Mouse (Mus musculus) megakaryocyte, adult 5-6 weeks (primary cell): ENCODE measurements around the gene Usp30. TPM values are rescaled to one million over a fixed set of nuclear protein-coding genes. Genes with fewer than 3 reads are reported as not detected.

Experiments used
- ATAC-seq: 2 replicates; pipeline ENCODE4 v1.8.0; 2016; ENCODE audit warnings: mild to moderate bottlenecking, inconsistent platforms; ENCODE audit not compliant: poor library complexity, severe bottlenecking
- total RNA-seq, 2 experiments: library from RNA; stranded (forward) in 1 of 2; stranded (reverse) in 1 of 2; fragments of 153-499, 151-499 nt in 1 of 2; fragments of 221-1000, 200-1000 nt in 1 of 2; gene quantifications; 2 replicates each; pipeline versions ENCODE4 v1.2.3 to v1.2.4; 2015 to 2017

Usp30 gene
- total RNA-seq, 2 experiments from 2014 or later: 2.8 to 4.7 TPM

GRCm38 (mm10) chr5:114154765-114155164 lies 89.5 kb downstream of the Usp30 start:
- ATAC-seq: no peak

GRCm38 (mm10) chr5:114155168-114155933 lies 90.1 kb downstream of the Usp30 start:
- ATAC-seq: no peak

- ATAC-seq: no peak
Observed at GRCm38 (mm10) chr5:114157236-114157635, 92.0 kb downstream of the Usp30 start.

- no peak for ATAC-seq
Observed at GRCm38 (mm10) chr5:114161424-114161823, 96.2 kb downstream of the Usp30 start.

GRCm38 (mm10) chr5:114162106-114162815 lies 97.0 kb downstream of the Usp30 start:
- no peak for ATAC-seq

GRCm38 (mm10) chr5:114163117-114163696 lies 97.9 kb downstream of the Usp30 start:
- no peak for ATAC-seq

GRCm38 (mm10) chr5:114170345-114170744 lies 105.1 kb downstream of the Usp30 start:
- ATAC-seq: no peak

GRCm38 (mm10) chr5:114172936-114173335 lies 107.7 kb downstream of the Usp30 start:
- ATAC-seq: no peak

- no peak for ATAC-seq
Observed at GRCm38 (mm10) chr5:114173458-114173857, 108.2 kb downstream of the Usp30 start.

- ATAC-seq: no peak
Observed at GRCm38 (mm10) chr5:114173877-114174581, 108.8 kb downstream of the Usp30 start.

Other genes with a start within 250 kb of the Usp30 start
- 718 and 733 TPM in 2 replicates for gene Selplg, start 232.8 kb upstream of the Usp30 start, total RNA-seq (2015)
- 291 and 312 TPM in 2 replicates for gene Selplg, start 232.8 kb upstream of the Usp30 start, total RNA-seq (2017)
- gene Coro1c, start 156.7 kb upstream of the Usp30 start, total RNA-seq (2015): 93.2 and 103 TPM in 2 replicates
- 141 and 145 TPM in 2 replicates for gene Coro1c, start 156.7 kb upstream of the Usp30 start, total RNA-seq (2017)
- gene Ssh1, start 71.6 kb upstream of the Usp30 start, total RNA-seq (2015): 10.2 and 10.4 TPM in 2 replicates
- 4.7 and 4.9 TPM in 2 replicates for gene Ssh1, start 71.6 kb upstream of the Usp30 start, total RNA-seq (2017)
- not detected in 2 replicates for gene Dao, start 61.8 kb upstream of the Usp30 start, total RNA-seq (2015)
- not detected in 2 replicates for gene Dao, start 61.8 kb upstream of the Usp30 start, total RNA-seq (2017)
- not detected in 2 replicates for gene Svop, start 26.1 kb downstream of the Usp30 start, total RNA-seq (2015)
- gene Svop, start 26.1 kb downstream of the Usp30 start, total RNA-seq (2017): not detected in 2 replicates
- gene Alkbh2, start 62.8 kb downstream of the Usp30 start, total RNA-seq (2015): 3.0 and 3.2 TPM in 2 replicates
- 1.4 and 1.6 TPM in 2 replicates for gene Alkbh2, start 62.8 kb downstream of the Usp30 start, total RNA-seq (2017)
- gene Ung, start 64.9 kb downstream of the Usp30 start, total RNA-seq (2015): 3.0 and 3.1 TPM in 2 replicates
- 6.1 and 9.7 TPM in 2 replicates for gene Ung, start 64.9 kb downstream of the Usp30 start, total RNA-seq (2017)
- 0.02 and 0.05 TPM in 2 replicates for gene Acacb, start 81.1 kb downstream of the Usp30 start, total RNA-seq (2015)
- 0.07 TPM in 1 of 2 replicates, not detected in the other for gene Acacb, start 81.1 kb downstream of the Usp30 start, total RNA-seq (2017)
- gene Foxn4, start 208.3 kb downstream of the Usp30 start, total RNA-seq (2015): not detected in 2 replicates
- not detected in 2 replicates for gene Foxn4, start 208.3 kb downstream of the Usp30 start, total RNA-seq (2017)
- gene Myo1h, start 223.7 kb downstream of the Usp30 start, total RNA-seq (2015): 4.3 and 8.6 TPM in 2 replicates
- 5.2 and 12.5 TPM in 2 replicates for gene Myo1h, start 223.7 kb downstream of the Usp30 start, total RNA-seq (2017)